Mouse (Mus musculus): Measurements from ENCODE around the gene Olfr1339. TPM values are rescaled to one million over a fixed set of nuclear protein-coding genes. Genes with fewer than 3 reads are reported as not detected.

Olfr1339 gene
- total and polyA plus RNA-seq, 3 experiments: not detected

- Histone ChIP-seq H3K27me3 (ENCODE audit: control insufficient read depth, insufficient read depth, low read length) (no peaks in the 10 kb centered on the region), H3K4me3 (no peak within 1 kb of the TSS), H3K27ac (no peak within 1 kb of the TSS), H3K36me3 (ENCODE audit: control insufficient read depth, insufficient read depth, low read length) (no peaks in the 10 kb centered on the region), H3K9ac (ENCODE audit: low read depth, low read length) (no peak within 1 kb of the TSS), H3K79me2 (replicated peaks; ENCODE audit: control insufficient read depth, insufficient read depth, low read length) (no peaks in the 10 kb centered on the region), H3K4me1 (ENCODE audit: control insufficient read depth, insufficient read depth, low read length) (no peaks in the 10 kb centered on the region)
- no peak for DNase-seq
- intact Hi-C loops (cut with DNase I): no loop called here
- no peak for TF ChIP-seq CTCF (IDR thresholded peaks at IDR 0.05)
- no peak for TF ChIP-seq POLR2A (IDR thresholded peaks at IDR 0.05; ENCODE audit: insufficient read depth, low read depth, low read length)
- WGBS: 72% methylated on average over 1 of the region's 1 CpGs
These were observed 26.7 kb downstream of the Olfr1339 start, which contains the start of gene Olfr1338 for GRCm38 (mm10) chr4:118758637-118759036. Olfr1338 (minus strand) TSS chr4:118758737.

GRCm38 (mm10) chr4:118782486-118782885 lies 50.5 kb downstream of the Olfr1339 start, which contains the start of gene Olfr1337:
Olfr1337 (minus strand) TSS chr4:118782586.
- no peaks in the 10 kb centered on the region for H3K27me3 ChIP-seq (ENCODE audit: control insufficient read depth, insufficient read depth, low read length)
- intact Hi-C loops (cut with DNase I): no loop called here
- 72% methylated on average over 2 of the region's 2 CpGs for WGBS
- no peak for DNase-seq
- H3K4me3 ChIP-seq: no peak within 1 kb of the TSS
- H3K79me2 ChIP-seq (replicated peaks; ENCODE audit: control insufficient read depth, insufficient read depth, low read length): no peaks in the 10 kb centered on the region
- no peak within 1 kb of the TSS for H3K9ac ChIP-seq (ENCODE audit: low read depth, low read length)
- no peak for TF ChIP-seq CTCF (IDR thresholded peaks at IDR 0.05)
- no peak for TF ChIP-seq POLR2A (IDR thresholded peaks at IDR 0.05; ENCODE audit: insufficient read depth, low read depth, low read length)
- no peak for TF ChIP-seq EP300 (IDR thresholded peaks at IDR 0.05; ENCODE audit: insufficient read depth, low read depth, low read length)
- no peaks in the 10 kb centered on the region; the same call in 1 of the 2 replicates for H3K4me1 ChIP-seq (ENCODE audit: control insufficient read depth, insufficient read depth, low read length)
- H3K27ac ChIP-seq: no peak within 1 kb of the TSS
- no peaks in the 10 kb centered on the region for H3K36me3 ChIP-seq (ENCODE audit: control insufficient read depth, insufficient read depth, low read length)

Other genes starting within 250 kb of the Olfr1339 start
- gene Tie1, start 242.1 kb upstream of the Olfr1339 start, total RNA-seq (2021): 10 to 100 TPM; 59.8 to 63.3 TPM
- gene Tie1, start 242.1 kb upstream of the Olfr1339 start, polyA plus RNA-seq (2012; rRNA removed): 66.8 and 82.3 TPM in 2 replicates
- not detected for gene 2610528J11Rik, start 205.2 kb upstream of the Olfr1339 start, total RNA-seq (2021)
- gene 2610528J11Rik, start 205.2 kb upstream of the Olfr1339 start, polyA plus RNA-seq (2012; rRNA removed): 0.37 TPM in 1 of 2 replicates, not detected in the other
- gene Tmem125, start 188.1 kb upstream of the Olfr1339 start, total RNA-seq (2021): not detected
- gene Tmem125, start 188.1 kb upstream of the Olfr1339 start, polyA plus RNA-seq (2012; rRNA removed): 0.44 and 0.70 TPM in 2 replicates
- under 1 TPM in 1 of 2 experiments, not detected in 1; 0.05 TPM for gene Cfap57, start 111.4 kb upstream of the Olfr1339 start, total RNA-seq (2021)
- 0.03 and 0.14 TPM in 2 replicates for gene Cfap57, start 111.4 kb upstream of the Olfr1339 start, polyA plus RNA-seq (2012; rRNA removed)
- gene Ebna1bp2, start 111.4 kb upstream of the Olfr1339 start, total RNA-seq (2021): 10 to 100 TPM; 34.1 to 38.1 TPM
- gene Ebna1bp2, start 111.4 kb upstream of the Olfr1339 start, polyA plus RNA-seq (2012; rRNA removed): 20.0 and 22.4 TPM in 2 replicates
- gene Olfr62, start 73.2 kb upstream of the Olfr1339 start, total RNA-seq (2021): not detected
- gene Olfr62, start 73.2 kb upstream of the Olfr1339 start, polyA plus RNA-seq (2012; rRNA removed): not detected in 2 replicates
- gene Olfr1342, start 39.4 kb upstream of the Olfr1339 start, total RNA-seq (2021): not detected
- not detected in 2 replicates for gene Olfr1342, start 39.4 kb upstream of the Olfr1339 start, polyA plus RNA-seq (2012; rRNA removed)
- not detected for gene Olfr1341, start 28.7 kb upstream of the Olfr1339 start, total RNA-seq (2021)
- not detected in 2 replicates for gene Olfr1341, start 28.7 kb upstream of the Olfr1339 start, polyA plus RNA-seq (2012; rRNA removed)
- gene Olfr1340, start 12.0 kb upstream of the Olfr1339 start, total RNA-seq (2021): not detected
- gene Olfr1340, start 12.0 kb upstream of the Olfr1339 start, polyA plus RNA-seq (2012; rRNA removed): not detected in 2 replicates
- gene Olfr1338, start 26.6 kb downstream of the Olfr1339 start, total RNA-seq (2021): not detected
- gene Olfr1338, start 26.6 kb downstream of the Olfr1339 start, polyA plus RNA-seq (2012; rRNA removed): not detected in 2 replicates
- not detected for gene Olfr1337, start 50.4 kb downstream of the Olfr1339 start, total RNA-seq (2021)
- not detected in 2 replicates for gene Olfr1337, start 50.4 kb downstream of the Olfr1339 start, polyA plus RNA-seq (2012; rRNA removed)
- not detected for gene Olfr1335, start 77.8 kb downstream of the Olfr1339 start, total RNA-seq (2021)
- not detected in 2 replicates for gene Olfr1335, start 77.8 kb downstream of the Olfr1339 start, polyA plus RNA-seq (2012; rRNA removed)
- gene Olfr1333, start 104.1 kb downstream of the Olfr1339 start, total RNA-seq (2021): not detected
- not detected in 2 replicates for gene Olfr1333, start 104.1 kb downstream of the Olfr1339 start, polyA plus RNA-seq (2012; rRNA removed)
- not detected for gene Olfr1331, start 132.5 kb downstream of the Olfr1339 start, total RNA-seq (2021)
- gene Olfr1331, start 132.5 kb downstream of the Olfr1339 start, polyA plus RNA-seq (2012; rRNA removed): not detected in 2 replicates
- not detected for gene Olfr1330, start 156.4 kb downstream of the Olfr1339 start, total RNA-seq (2021)
- not detected in 2 replicates for gene Olfr1330, start 156.4 kb downstream of the Olfr1339 start, polyA plus RNA-seq (2012; rRNA removed)
- not detected for gene Olfr1329, start 185.3 kb downstream of the Olfr1339 start, total RNA-seq (2021)
- gene Olfr1329, start 185.3 kb downstream of the Olfr1339 start, polyA plus RNA-seq (2012; rRNA removed): not detected in 2 replicates
- gene Olfr1328, start 206.4 kb downstream of the Olfr1339 start, total RNA-seq (2021): not detected
- gene Olfr1328, start 206.4 kb downstream of the Olfr1339 start, polyA plus RNA-seq (2012; rRNA removed): not detected in 2 replicates
- under 1 TPM; 0.20 to 0.42 TPM for gene Lao1, start 229.4 kb downstream of the Olfr1339 start, total RNA-seq (2021)
- gene Lao1, start 229.4 kb downstream of the Olfr1339 start, polyA plus RNA-seq (2012; rRNA removed): not detected in 2 replicates

Data from heart, adult 2 months (tissue).